Mouse (Mus musculus) embryonic facial prominence, embryonic 12.5 days (tissue): ENCODE data around the gene Bbs9. TPM values are rescaled to one million over a fixed set of nuclear protein-coding genes. Genes with fewer than 3 reads are reported as not detected.

Experiments
- ATAC-seq: fragments of 200-750 bp; cut with Nextera tagmentation; 2 replicates; pipeline ENCODE4 v1.8.0; 2017; ENCODE audit not compliant: insufficient number of reproducible peaks, insufficient read depth, low FRiP score, low TSS enrichment
- H3K27ac ChIP-seq: fragments of 300-500 bp; sonication (generic); 2 replicates; pipeline ENCODE4 v1.5.1; 2016; ENCODE audit warnings: mild to moderate bottlenecking
- H3K27me3 ChIP-seq: fragments of 300-500 bp; sonication (generic); 2 replicates; pipeline ENCODE4 v1.6.1; 2016; ENCODE audit warnings: mild to moderate bottlenecking, moderate library complexity
- H3K36me3 ChIP-seq: fragments of 300-500 bp; sonication (generic); 2 replicates; pipeline ENCODE4 v1.6.1; 2016; ENCODE audit warnings: mild to moderate bottlenecking
- H3K4me1 ChIP-seq: fragments of 300-500 bp; sonication (generic); 2 replicates; pipeline ENCODE4 v1.6.1; 2016
- H3K4me2 ChIP-seq: fragments of 300-500 bp; sonication (generic); replicated peaks from 2 replicates; pipeline ENCODE4 v1.6.1; 2016; ENCODE audit warnings: mild to moderate bottlenecking, moderate library complexity
- H3K4me3 ChIP-seq: fragments of 300-500 bp; sonication (generic); 2 replicates; pipeline ENCODE4 v1.5.1; 2016; ENCODE audit warnings: mild to moderate bottlenecking
- H3K9ac ChIP-seq: fragments of 300-500 bp; sonication (generic); 2 replicates; pipeline ENCODE4 v1.6.1; 2016; ENCODE audit warnings: mild to moderate bottlenecking, moderate library complexity
- H3K9me3 ChIP-seq: fragments of 300-500 bp; sonication (generic); 2 replicates; pipeline ENCODE4 v1.6.1; 2016; ENCODE audit warnings: mild to moderate bottlenecking, moderate library complexity
- WGBS: fragments of 180-500 bp; shearing (Covaris S2); methylation state at CpG from one replicate; pipeline ENCODE4 v1.1.7; 2016; 5-methylcytosine and 5-hydroxymethylcytosine counted together
- polyA plus RNA-seq: library from polyadenylated mRNA; unstranded; fragments of >200 nt; fragmentation: Nextera tagmentation; extraction: Ambion mirVana; gene quantifications from 2 replicates; pipeline ENCODE4 v1.2.1, GENCODE M21; 2016

Gene Bbs9
- polyA plus RNA-seq, 1 experiment from 2014 or later = 17.3 TPM

GRCm38 (mm10) chr9:22502972-22503371, 27.5 kb downstream of the Bbs9 start:
- Histone ChIP-seq H3K9ac (no peak overlapping the region), H3K27me3 (no peaks in the 10 kb centered on the region), H3K27ac (no peak overlapping the region), H3K4me2 (no peak overlapping the region), H3K4me3 (no peak overlapping the region), H3K9me3 (no peaks in the 10 kb centered on the region), H3K4me1 (peaks cover 5% of the 10 kb centered on the region; the same call in 1 of the 2 replicates), H3K36me3 (0 out of 2 replicates have a peak, but pooled peaks cover 2% of the 10 kb centered on the region)
- WGBS = 83% methylated on average over 2 of the region's 2 CpGs
- no peak for ATAC-seq

GRCm38 (mm10) chr9:22503581-22503980, 28.1 kb downstream of the Bbs9 start:
- Histone ChIP-seq H3K27me3 (no peaks in the 10 kb centered on the region), H3K9me3 (no peaks in the 10 kb centered on the region), H3K4me3 (no peak overlapping the region), H3K36me3 (0 out of 2 replicates have a peak, but pooled peaks cover 2% of the 10 kb centered on the region), H3K4me1 (peaks cover 5% of the 10 kb centered on the region; the same call in 1 of the 2 replicates), H3K4me2 (no peak overlapping the region), H3K27ac (no peak overlapping the region), H3K9ac (no peak overlapping the region)
- WGBS = 62% methylated on average over 5 of the region's 5 CpGs
- no peak for ATAC-seq

GRCm38 (mm10) chr9:22505574-22505973, 30.1 kb downstream of the Bbs9 start:
- ATAC-seq = no peak
- Histone ChIP-seq H3K9ac (no peak overlapping the region), H3K36me3 (0 out of 2 replicates have a peak, but pooled peaks cover under 1% of the 10 kb centered on the region), H3K4me3 (no peak overlapping the region), H3K4me1 (peaks cover 5% of the 10 kb centered on the region; the same call in 1 of the 2 replicates), H3K27ac (no peak overlapping the region), H3K27me3 (no peaks in the 10 kb centered on the region), H3K4me2 (no peak overlapping the region), H3K9me3 (no peaks in the 10 kb centered on the region)
- 24% methylated on average over 2 of the region's 2 CpGs for WGBS

GRCm38 (mm10) chr9:22515076-22515475, 39.6 kb downstream of the Bbs9 start:
- H3K9ac ChIP-seq = no peak overlapping the region
- no peak overlapping the region for H3K27ac ChIP-seq
- no peaks in the 10 kb centered on the region for H3K4me1 ChIP-seq
- no peak for ATAC-seq
- no peaks in the 10 kb centered on the region for H3K9me3 ChIP-seq
- no peak overlapping the region for H3K4me3 ChIP-seq
- H3K4me2 ChIP-seq = no peak overlapping the region
- H3K36me3 ChIP-seq = no peaks in the 10 kb centered on the region
- WGBS = 85% methylated on average over 4 of the region's 4 CpGs
- H3K27me3 ChIP-seq = no peaks in the 10 kb centered on the region

- Histone ChIP-seq H3K4me1 (no peaks in the 10 kb centered on the region), H3K27ac (no peak overlapping the region), H3K27me3 (no peaks in the 10 kb centered on the region), H3K36me3 (no peaks in the 10 kb centered on the region), H3K4me2 (no peak overlapping the region), H3K9me3 (peaks cover 4% of the 10 kb centered on the region; the same call in 1 of the 2 replicates), H3K4me3 (no peak overlapping the region), H3K9ac (no peak overlapping the region)
- no peak for ATAC-seq
- 97% methylated on average over 3 of the region's 3 CpGs for WGBS
These were observed 43.0 kb downstream of the Bbs9 start for GRCm38 (mm10) chr9:22518394-22519041.

GRCm38 (mm10) chr9:22523460-22523859, 47.9 kb downstream of the Bbs9 start:
- H3K27me3 ChIP-seq = no peaks in the 10 kb centered on the region
- no peak overlapping the region for H3K4me2 ChIP-seq
- no peak overlapping the region for H3K27ac ChIP-seq
- no peaks in the 10 kb centered on the region for H3K36me3 ChIP-seq
- peaks cover 4% of the 10 kb centered on the region; the same call in 1 of the 2 replicates for H3K9me3 ChIP-seq
- no peak overlapping the region for H3K4me3 ChIP-seq
- 97% methylated on average over 1 of the region's 1 CpGs for WGBS
- ATAC-seq = no peak
- no peaks in the 10 kb centered on the region for H3K4me1 ChIP-seq
- H3K9ac ChIP-seq = no peak overlapping the region

GRCm38 (mm10) chr9:22530734-22531489, 55.4 kb downstream of the Bbs9 start:
- H3K27ac ChIP-seq = no peak overlapping the region
- ATAC-seq = no peak
- 0 out of 2 replicates have a peak, but pooled peaks cover 3% of the 10 kb centered on the region for H3K4me1 ChIP-seq
- 88% methylated on average over 3 of the region's 3 CpGs for WGBS
- H3K9ac ChIP-seq = no peak overlapping the region
- H3K9me3 ChIP-seq = no peaks in the 10 kb centered on the region
- H3K27me3 ChIP-seq = no peaks in the 10 kb centered on the region
- H3K36me3 ChIP-seq = no peaks in the 10 kb centered on the region
- H3K4me2 ChIP-seq = no peak overlapping the region
- no peak overlapping the region for H3K4me3 ChIP-seq

GRCm38 (mm10) chr9:22532112-22532511, 56.6 kb downstream of the Bbs9 start:
- Histone ChIP-seq H3K9ac (no peak overlapping the region), H3K27me3 (no peaks in the 10 kb centered on the region), H3K27ac (no peak overlapping the region), H3K4me3 (no peak overlapping the region), H3K9me3 (no peaks in the 10 kb centered on the region), H3K36me3 (no peaks in the 10 kb centered on the region), H3K4me1 (0 out of 2 replicates have a peak, but pooled peaks cover 3% of the 10 kb centered on the region), H3K4me2 (no peak overlapping the region)
- 84% methylated on average over 5 of the region's 5 CpGs for WGBS
- no peak for ATAC-seq

GRCm38 (mm10) chr9:22532810-22533447, 57.4 kb downstream of the Bbs9 start:
- Histone ChIP-seq H3K9ac (no peak overlapping the region), H3K9me3 (no peaks in the 10 kb centered on the region), H3K36me3 (no peaks in the 10 kb centered on the region), H3K4me3 (no peak overlapping the region), H3K27me3 (no peaks in the 10 kb centered on the region), H3K27ac (no peak overlapping the region), H3K4me1 (0 out of 2 replicates have a peak, but pooled peaks cover 3% of the 10 kb centered on the region), H3K4me2 (no peak overlapping the region)
- no peak for ATAC-seq
- WGBS = 52% methylated on average over 9 of the region's 9 CpGs

- Histone ChIP-seq H3K27ac (no peak overlapping the region), H3K9ac (no peak overlapping the region), H3K9me3 (no peaks in the 10 kb centered on the region), H3K4me3 (no peak overlapping the region), H3K4me2 (no peak overlapping the region), H3K36me3 (no peaks in the 10 kb centered on the region), H3K27me3 (no peaks in the 10 kb centered on the region), H3K4me1 (0 out of 2 replicates have a peak, but pooled peaks cover 3% of the 10 kb centered on the region)
- ATAC-seq = no peak
- WGBS = 91% methylated on average over 11 of the region's 11 CpGs
These were observed 62.4 kb downstream of the Bbs9 start for GRCm38 (mm10) chr9:22537767-22538373.

- Histone ChIP-seq H3K9me3 (no peaks in the 10 kb centered on the region), H3K4me1 (no peaks in the 10 kb centered on the region), H3K4me3 (no peak overlapping the region), H3K4me2 (no peak overlapping the region), H3K9ac (no peak overlapping the region), H3K27ac (no peak overlapping the region), H3K27me3 (no peaks in the 10 kb centered on the region), H3K36me3 (no peaks in the 10 kb centered on the region)
- WGBS = 70% methylated on average over 4 of the region's 4 CpGs
- no peak for ATAC-seq
These were observed 64.0 kb downstream of the Bbs9 start for GRCm38 (mm10) chr9:22539546-22539945.
